Mouse (Mus musculus): ENCODE data around the gene Csnk1g1.

- TF ChIP-seq POLR2A (IDR thresholded peaks at IDR 0.05; ENCODE audit: control insufficient read depth, low read depth, low read length) (no peak), CTCF (IDR thresholded peaks at IDR 0.05; ENCODE audit: control insufficient read depth, insufficient read depth, insufficient replicate concordance, low read depth, low read length) (no peak)
Observed at GRCm38 (mm10) chr9:65998965-65999364, 90.2 kb downstream of the Csnk1g1 start.
